ENCODE assay signal across 34 mouse cellular contexts in genomic region chrX:104707935-104708334, GRCm38 (mm10).
"Had no signal": no experiment of that assay in that cellular context is flagged by ENCODE, and none has a peak within 500 bp of the region (broad histone marks: within the 10 kb centered on the region; RNA-seq: fewer than 3 reads in every experiment).

No protein-coding gene starts in this region.

- H3K4me2 ChIP-seq: heart, embryonic 12.5 days; heart, embryonic 13.5 days; heart, embryonic 15.5 days; hindbrain, embryonic 12.5 days; hindbrain, embryonic 13.5 days; hindbrain, embryonic 14.5 days; hindbrain, embryonic 15.5 days; intestine, embryonic 15.5 days; kidney, embryonic 15.5 days had no signal

- H3K27me3 ChIP-seq: heart, embryonic 12.5 days; heart, embryonic 13.5 days; heart, embryonic 15.5 days; hindbrain, embryonic 15.5 days; intestine, embryonic 15.5 days had no signal

- H3K4me3 ChIP-seq: heart, embryonic 12.5 days; heart, embryonic 13.5 days; heart, embryonic 15.5 days; hindbrain, embryonic 10.5 days; hindbrain, embryonic 12.5 days; hindbrain, embryonic 13.5 days; hindbrain, embryonic 15.5 days; intestine, embryonic 15.5 days; kidney, embryonic 15.5 days; layer of hippocampus, adult 2 months; left cerebral cortex, adult 2 months had no signal

- H3K4me1 ChIP-seq: heart, embryonic 12.5 days; heart, embryonic 13.5 days; heart, embryonic 15.5 days; hindbrain, embryonic 10.5 days; hindbrain, embryonic 12.5 days; hindbrain, embryonic 13.5 days; hindbrain, embryonic 15.5 days; intestine, embryonic 15.5 days; kidney, embryonic 15.5 days had no signal

- H3K36me3 ChIP-seq: heart, embryonic 12.5 days; heart, embryonic 13.5 days; heart, embryonic 15.5 days; hindbrain, embryonic 10.5 days; hindbrain, embryonic 12.5 days; hindbrain, embryonic 13.5 days; hindbrain, embryonic 15.5 days; intestine, embryonic 15.5 days; kidney, embryonic 15.5 days had no signal

- ATAC-seq: hindbrain, embryonic 16.5 days; hindbrain, postnatal 0 days; inflammation-experienced regulatory T-cells, adult 6 months; intestine, embryonic 15.5 days; intestine, embryonic 16.5 days; intestine, postnatal 0 days had no signal

- H3K27ac ChIP-seq: heart, embryonic 13.5 days; heart, embryonic 15.5 days; hindbrain, embryonic 10.5 days; hindbrain, embryonic 12.5 days; hindbrain, embryonic 13.5 days; hindbrain, embryonic 14.5 days; hindbrain, embryonic 15.5 days; hindbrain, postnatal 0 days; intestine, embryonic 15.5 days; kidney, embryonic 15.5 days; kidney, postnatal 0 days; layer of hippocampus, adult 2 months; left cerebral cortex, adult 2 months had no signal

- H3K9ac ChIP-seq: heart, embryonic 12.5 days; heart, embryonic 13.5 days; heart, embryonic 15.5 days; hindbrain, embryonic 12.5 days; hindbrain, embryonic 13.5 days; hindbrain, embryonic 14.5 days; hindbrain, embryonic 15.5 days; intestine, embryonic 15.5 days; kidney, embryonic 15.5 days had no signal

- DNase-seq: heart, postnatal 10 days; heart, postnatal 14 days; heart, postnatal 36 days; heart, postnatal 4 days; kidney, adult 11 months; kidney, adult 18-20 months; kidney, adult 2 months; kidney, adult 8-10 months; kidney, adult 9 months; kidney, postnatal 10 days; kidney, postnatal 14 days; kidney, postnatal 25 days; kidney, postnatal 36 days; kidney, postnatal 4 days; layer of hippocampus, adult 9-11 months; layer of hippocampus, postnatal 36 days had no signal

- H3K9me3 ChIP-seq: heart, embryonic 12.5 days; heart, embryonic 13.5 days; heart, embryonic 15.5 days; hindbrain, embryonic 10.5 days; hindbrain, embryonic 12.5 days; hindbrain, embryonic 13.5 days; hindbrain, embryonic 15.5 days; intestine, embryonic 15.5 days; kidney, embryonic 15.5 days had no signal
